Mouse (Mus musculus) midbrain, embryonic 15.5 days (tissue): ENCODE measurements at regions not wholly inside any gene's neighbourhood (a gene's known extent, or its start where the extent isn't known, plus 50 kb on each side); places are given as distances from the start of the nearest gene placed in this dataset.

ENCODE experiments used
- ATAC-seq: fragments of 200-750 bp; cut with Nextera tagmentation; replicated peaks from 2 replicates; pipeline ENCODE4 v1.8.0; 2017; ENCODE audit warnings: moderate TSS enrichment
- H3K27ac ChIP-seq: fragments of 300-500 bp; sonication (generic); 2 replicates; pipeline ENCODE4 v1.5.1; 2015; ENCODE audit warnings: mild to moderate bottlenecking, inconsistent platforms
- H3K27me3 ChIP-seq: fragments of 300-500 bp; sonication (generic); replicated peaks from 2 replicates; pipeline ENCODE4 v1.6.1; 2015; ENCODE audit warnings: inconsistent platforms
- H3K36me3 ChIP-seq: fragments of 300-500 bp; sonication (generic); replicated peaks from 2 replicates; pipeline ENCODE4 v1.6.1; 2015; ENCODE audit warnings: inconsistent platforms
- H3K4me1 ChIP-seq: fragments of 300-500 bp; sonication (generic); 2 replicates; pipeline ENCODE4 v1.6.1; 2015; ENCODE audit warnings: inconsistent platforms
- H3K4me2 ChIP-seq: fragments of 300-500 bp; sonication (generic); 2 replicates; pipeline ENCODE4 v1.6.1; 2015; ENCODE audit warnings: inconsistent platforms, mild to moderate bottlenecking, moderate library complexity
- H3K4me3 ChIP-seq: fragments of 300-500 bp; sonication (generic); 2 replicates; pipeline ENCODE4 v1.5.1; 2015; ENCODE audit warnings: mild to moderate bottlenecking, inconsistent platforms
- H3K9ac ChIP-seq: fragments of 300-500 bp; sonication (generic); 2 replicates; pipeline ENCODE4 v1.6.1; 2015; ENCODE audit warnings: mild to moderate bottlenecking, inconsistent platforms
- H3K9me3 ChIP-seq: fragments of 300-500 bp; sonication (generic); 2 replicates; pipeline ENCODE4 v1.6.1; 2016; ENCODE audit warnings: inconsistent platforms
- WGBS: fragments of 180-500 bp; shearing (Covaris S2); methylation state at CpG from one replicate; pipeline ENCODE4 v1.1.7; 2015; ENCODE audit warnings: mixed read lengths; 5-methylcytosine and 5-hydroxymethylcytosine counted together

- no peak overlapping the region for H3K4me3 ChIP-seq
- H3K4me2 ChIP-seq = no peak overlapping the region
- WGBS = 94% methylated on average over 4 of the region's 4 CpGs
- H3K27ac ChIP-seq = no peak overlapping the region
- H3K36me3 ChIP-seq = no peaks in the 10 kb centered on the region
- H3K9me3 ChIP-seq = no peaks in the 10 kb centered on the region
- H3K9ac ChIP-seq = no peak overlapping the region
- no peak for ATAC-seq
- H3K4me1 ChIP-seq = no peaks in the 10 kb centered on the region
- no peaks in the 10 kb centered on the region for H3K27me3 ChIP-seq
These were observed 78.1 kb upstream of the Pdc start for GRCm38 (mm10) chr1:150241153-150241552.

- no peak for ATAC-seq
- Histone ChIP-seq H3K36me3 (no peaks in the 10 kb centered on the region), H3K9me3 (no peaks in the 10 kb centered on the region), H3K4me1 (no peaks in the 10 kb centered on the region), H3K27me3 (no peaks in the 10 kb centered on the region), H3K4me2 (no peak overlapping the region), H3K27ac (no peak overlapping the region), H3K4me3 (no peak overlapping the region), H3K9ac (no peak overlapping the region)
These were observed 77.1 kb upstream of the Pdc start for GRCm38 (mm10) chr1:150242108-150242507.

GRCm38 (mm10) chr1:150244916-150245315, 74.3 kb upstream of the Pdc start:
- H3K9ac ChIP-seq = no peak overlapping the region
- no peak overlapping the region for H3K27ac ChIP-seq

GRCm38 (mm10) chr1:150251422-150251821, 67.8 kb upstream of the Pdc start:
- no peaks in the 10 kb centered on the region for H3K9me3 ChIP-seq
- H3K27ac ChIP-seq = no peak overlapping the region
- H3K27me3 ChIP-seq = no peaks in the 10 kb centered on the region
- ATAC-seq = no peak
- no peak overlapping the region for H3K4me3 ChIP-seq
- H3K9ac ChIP-seq = no peak overlapping the region
- H3K4me1 ChIP-seq = no peaks in the 10 kb centered on the region
- no peaks in the 10 kb centered on the region for H3K36me3 ChIP-seq
- whole genome bisulfite sequencing = 88% methylated on average over 1 of the region's 1 CpGs
- no peak overlapping the region for H3K4me2 ChIP-seq

More at GRCm38 (mm10) chr1:150244916-150245315, 74.3 kb upstream of the Pdc start:
- 71% methylated on average over 3 of the region's 3 CpGs for WGBS
- H3K4me2 ChIP-seq = no peak overlapping the region
- H3K9me3 ChIP-seq = no peaks in the 10 kb centered on the region
- no peaks in the 10 kb centered on the region for H3K4me1 ChIP-seq
- no peak for ATAC-seq
- no peaks in the 10 kb centered on the region for H3K36me3 ChIP-seq
- no peak overlapping the region for H3K4me3 ChIP-seq
- H3K27me3 ChIP-seq = no peaks in the 10 kb centered on the region

GRCm38 (mm10) chr1:150251876-150252275, 67.3 kb upstream of the Pdc start:
- no peak overlapping the region for H3K9ac ChIP-seq
- no peak overlapping the region for H3K27ac ChIP-seq
- no peak for ATAC-seq
- H3K36me3 ChIP-seq = no peaks in the 10 kb centered on the region
- no peaks in the 10 kb centered on the region for H3K27me3 ChIP-seq
- no peaks in the 10 kb centered on the region for H3K9me3 ChIP-seq
- WGBS = 83% methylated on average over 3 of the region's 3 CpGs
- H3K4me1 ChIP-seq = no peaks in the 10 kb centered on the region
- H3K4me3 ChIP-seq = no peak overlapping the region
- H3K4me2 ChIP-seq = no peak overlapping the region

- Histone ChIP-seq H3K36me3 (no peaks in the 10 kb centered on the region), H3K4me2 (no peak overlapping the region), H3K4me3 (no peak overlapping the region), H3K4me1 (no peaks in the 10 kb centered on the region), H3K27ac (no peak overlapping the region), H3K9me3 (no peaks in the 10 kb centered on the region), H3K9ac (no peak overlapping the region), H3K27me3 (no peaks in the 10 kb centered on the region)
- ATAC-seq = no peak
- 71% methylated on average over 4 of the region's 4 CpGs for WGBS
These were observed 61.6 kb upstream of the Pdc start for GRCm38 (mm10) chr1:150257596-150257995.

GRCm38 (mm10) chr1:150260355-150260754, 58.9 kb upstream of the Pdc start:
- 89% methylated on average over 1 of the region's 1 CpGs for WGBS
- Histone ChIP-seq H3K4me2 (no peak overlapping the region), H3K4me3 (no peak overlapping the region), H3K36me3 (no peaks in the 10 kb centered on the region), H3K27me3 (no peaks in the 10 kb centered on the region), H3K4me1 (no peaks in the 10 kb centered on the region), H3K27ac (no peak overlapping the region), H3K9me3 (no peaks in the 10 kb centered on the region), H3K9ac (no peak overlapping the region)
- ATAC-seq = no peak

- Histone ChIP-seq H3K27ac (no peak overlapping the region), H3K27me3 (no peaks in the 10 kb centered on the region), H3K9me3 (no peaks in the 10 kb centered on the region), H3K36me3 (no peaks in the 10 kb centered on the region), H3K4me1 (no peaks in the 10 kb centered on the region), H3K9ac (no peak overlapping the region), H3K4me2 (no peak overlapping the region), H3K4me3 (no peak overlapping the region)
- 43% methylated on average over 3 of the region's 3 CpGs for WGBS
- ATAC-seq = peak; percentile 71
These were observed 52.7 kb upstream of the Pdc start for GRCm38 (mm10) chr1:150266502-150266901.

GRCm38 (mm10) chr1:150267003-150267402, 52.2 kb upstream of the Pdc start:
- Histone ChIP-seq H3K27ac (no peak overlapping the region), H3K4me2 (no peak overlapping the region), H3K4me3 (no peak overlapping the region), H3K27me3 (no peaks in the 10 kb centered on the region), H3K9ac (no peak overlapping the region), H3K9me3 (no peaks in the 10 kb centered on the region), H3K36me3 (no peaks in the 10 kb centered on the region), H3K4me1 (no peaks in the 10 kb centered on the region)
- ATAC-seq = no peak
- WGBS = 84% methylated on average over 3 of the region's 3 CpGs
